In the genomic region with DNA sequence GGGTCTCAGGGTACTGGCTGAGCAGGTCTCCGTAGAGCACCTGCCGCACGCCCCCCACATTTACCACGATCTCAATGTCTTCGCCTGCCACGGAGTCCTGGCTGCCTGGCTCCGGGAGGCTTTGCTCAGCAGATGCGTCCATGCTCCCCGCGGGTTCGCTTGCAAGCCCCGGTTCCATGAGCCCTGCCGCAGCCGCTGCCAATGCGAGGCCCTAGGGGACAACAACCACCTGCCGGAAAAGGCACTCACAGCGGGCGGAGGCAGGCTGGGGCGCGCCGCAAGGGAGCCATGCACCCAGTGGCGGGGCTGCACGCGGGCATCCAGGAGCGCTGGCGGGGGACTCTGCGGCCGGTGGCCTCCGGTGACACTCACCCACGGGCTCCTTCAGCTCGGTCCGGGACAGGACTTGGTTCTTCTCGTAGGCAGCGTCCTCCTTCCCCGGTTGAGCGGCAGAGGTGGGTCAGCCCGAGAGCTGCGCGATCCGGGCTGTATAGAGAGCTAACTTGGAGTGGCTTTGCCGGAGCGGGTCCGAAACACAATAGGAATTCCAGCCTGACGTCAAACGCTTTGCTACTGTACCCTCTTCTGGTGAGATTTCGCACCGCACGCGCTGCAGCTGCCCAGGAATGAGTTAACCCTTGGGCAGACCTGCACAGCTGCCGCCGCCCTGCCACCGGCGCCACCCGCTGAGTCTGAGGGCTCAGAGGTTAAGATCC, we compare ENCODE assay signal across 8 mouse cellular contexts. TPM values are rescaled to one million over a fixed set of nuclear protein-coding genes. Genes with fewer than 3 reads are reported as not detected.
DNase-seq lines count a peak whose midpoint lies in the region; ATAC-seq and TF ChIP-seq lines count a peak whose summit lies in the region.

No protein-coding gene starts in this region.

- H3K9me3 ChIP-seq in embryonic facial prominence, embryonic 12.5 days: no peaks in the 10 kb centered on the region
- H3K9me3 ChIP-seq in hindbrain, embryonic 11.5 days (ENCODE audit: control insufficient read depth, low read length): no peaks in the 10 kb centered on the region

- peaks cover 37% of the 10 kb centered on the region for H3K27me3 ChIP-seq in embryonic facial prominence, embryonic 12.5 days
- H3K27me3 ChIP-seq in hindbrain, embryonic 11.5 days (ENCODE audit: control insufficient read depth, insufficient read depth, low read length): peaks cover 22% of the 10 kb centered on the region

- peak overlapping the region; percentile 56 for H3K9ac ChIP-seq in embryonic facial prominence, embryonic 12.5 days
- H3K9ac ChIP-seq in hindbrain, embryonic 11.5 days (ENCODE audit: low read depth, low read length): peak overlapping the region; percentile 65

- TF ChIP-seq CTCF in layer of hippocampus, adult 2 months (conservative IDR thresholded peaks at IDR 0.05): peak; percentile 76

- no peaks in the 10 kb centered on the region for H3K36me3 ChIP-seq in embryonic facial prominence, embryonic 12.5 days
- no peaks in the 10 kb centered on the region for H3K36me3 ChIP-seq in hindbrain, embryonic 11.5 days (ENCODE audit: control insufficient read depth, insufficient read depth, low read length)

- 1% methylated on average over 54 of the region's 54 CpGs for WGBS in embryonic facial prominence, embryonic 12.5 days
- under 1% methylated on average over 54 of the region's 54 CpGs for WGBS in hindbrain, embryonic 11.5 days

- peak overlapping the region; percentile 55 for H3K4me3 ChIP-seq in embryonic facial prominence, embryonic 12.5 days
- peak overlapping the region; percentile 53 for H3K4me3 ChIP-seq in hindbrain, embryonic 11.5 days (ENCODE audit: low read depth, low read length)
- H3K4me3 ChIP-seq in layer of hippocampus, adult 2 months: peak overlapping the region; percentile 76

- no peak overlapping the region for H3K27ac ChIP-seq in embryonic facial prominence, embryonic 12.5 days
- H3K27ac ChIP-seq in hindbrain, embryonic 11.5 days (ENCODE audit: low read depth, low read length): no peak overlapping the region
- peak overlapping the region; percentile 90 for H3K27ac ChIP-seq in layer of hippocampus, adult 2 months

- 0 out of 2 replicates have a peak, but pooled peaks cover 13% of the 10 kb centered on the region for H3K4me1 ChIP-seq in embryonic facial prominence, embryonic 12.5 days
- H3K4me1 ChIP-seq in hindbrain, embryonic 11.5 days (replicated peaks; ENCODE audit: control insufficient read depth, insufficient read depth, low read length): peaks cover 6% of the 10 kb centered on the region; the same call in 1 of the 2 replicates

- ATAC-seq in embryonic facial prominence, embryonic 12.5 days (ENCODE audit: insufficient number of reproducible peaks, insufficient read depth, low FRiP score, low TSS enrichment): peak; percentile 48
- ATAC-seq in hindbrain, embryonic 11.5 days (ENCODE audit: low FRiP score): peak; percentile 79

- peak overlapping the region; percentile 99 for H3K4me2 ChIP-seq in embryonic facial prominence, embryonic 12.5 days (replicated peaks)
- H3K4me2 ChIP-seq in hindbrain, embryonic 11.5 days (replicated peaks; ENCODE audit: low read depth, low read length): peak overlapping the region; percentile 99

- DNase-seq in urinary bladder, postnatal 14 days (ENCODE audit: low spot score): peak; percentile 39
- DNase-seq in urinary bladder, postnatal 10 days (ENCODE audit: low spot score): no peak
- peak; percentile 81 for DNase-seq in hindbrain, embryonic 11.5 days (ENCODE audit: low spot score)
- peak in 1 of 2 experiments; percentile 69 for DNase-seq in layer of hippocampus, adult 2 months (ENCODE audit: low spot score in 2 of 2)
- peak; percentile 9 to 23 for DNase-seq in lung, adult 18-20 months
- DNase-seq in retina, embryonic 14.5 days (ENCODE audit: low spot score): peak; percentile 85
- no peak for DNase-seq in cerebellum, adult 11 months

RNA-seq across cellular contexts. Expression of gene Kcnf1, which starts 0.5 kb away (rescaled TPM):
- polyA plus RNA-seq in embryonic facial prominence, embryonic 12.5 days (2016; fragmentation: Nextera tagmentation; extraction: Ambion mirVana): 0.65 and 0.85 TPM in 2 replicates
- 0.10 and 0.28 TPM in 2 replicates for polyA plus RNA-seq in hindbrain, embryonic 11.5 days (2014; fragmentation: Nextera tagmentation; extraction: Ambion mirVana)
- total RNA-seq in layer of hippocampus, adult 2 months (2021): 10 to 100 TPM; 36.5 to 36.8 TPM

Comparison
In these comparisons a context has a peak if more than half of its experiments do, and no peak if none do; other contexts are left out.
1. DNase-seq: peak in urinary bladder, postnatal 14 days (single experiment), hindbrain, embryonic 11.5 days (single experiment), lung, adult 18-20 months (2 of 2) and retina, embryonic 14.5 days (single experiment); none in urinary bladder, postnatal 10 days (single experiment) and cerebellum, adult 11 months (single experiment).
2. Peak in every context shown above with its lines, with median percentiles within 50 percentile points of each other: H3K4me3 ChIP-seq.